Mouse (Mus musculus): ENCODE measurements around the gene Pyurf. TPM values are rescaled to one million over a fixed set of nuclear protein-coding genes. Genes with fewer than 3 reads are reported as not detected.

The Pyurf gene
- polyA plus RNA-seq, 2 experiments = 4.7 to 6.9 TPM

GRCm38 (mm10) chr6:57702743-57703499, 11.0 kb upstream of the Pyurf start:
- H3K27ac ChIP-seq = peak overlapping the region; percentile 78
- peak; percentile 99 for ATAC-seq (ENCODE audit: insufficient read depth)
- TF ChIP-seq EP300 (IDR thresholded peaks at IDR 0.05; ENCODE audit: low read depth) (peak; percentile 54), CTCF (IDR thresholded peaks at IDR 0.05; ENCODE audit: low read depth) (no peak)

GRCm38 (mm10) chr6:57702376-57702742, 10.5 kb upstream of the Pyurf start, which contains the start of gene Lancl2:
Gene Lancl2 (plus strand): TSS chr6:57702540.
- WGBS (ENCODE audit: insufficient replicate concordance) = 0% methylated on average over 10 of the region's 10 CpGs
- H3K36me3 ChIP-seq (replicated peaks; ENCODE audit: control insufficient read depth, insufficient read depth, low read depth) = no peaks in the 10 kb centered on the region
- no peaks in the 10 kb centered on the region for H3K27me3 ChIP-seq (ENCODE audit: control insufficient read depth, insufficient read depth, low read length)
- H3K4me2 ChIP-seq (ENCODE audit: low read depth) = peak within 1 kb of the TSS; percentile 92
- H3K9ac ChIP-seq (replicated peaks) = peak within 1 kb of the TSS; percentile 72
- TF ChIP-seq EP300 (IDR thresholded peaks at IDR 0.05; ENCODE audit: low read depth) (no peak), CTCF (IDR thresholded peaks at IDR 0.05; ENCODE audit: low read depth) (no peak)
- H3K9me3 ChIP-seq (ENCODE audit: control insufficient read depth, low read length) = no peaks in the 10 kb centered on the region
- DNase-seq (ENCODE audit: low read depth in 3 of 3, low spot score in 3 of 3) (no peak), ATAC-seq (ENCODE audit: insufficient read depth) (peak; percentile 24)
- peak within 1 kb of the TSS; percentile 64 to 80 for H3K4me3 ChIP-seq (ENCODE audit: insufficient read depth in 1 of 2, low read depth in 2 of 2, low read length in 2 of 2)
- peak within 1 kb of the TSS; percentile 78 for H3K27ac ChIP-seq
- peaks cover 10 to 12% of the 10 kb centered on the region in 2 experiments; a peak in 3 of 4 replicates for H3K4me1 ChIP-seq (replicated peaks; ENCODE audit: control insufficient read depth in 2 of 2, insufficient read depth in 2 of 2, low read length in 1 of 2)

More at GRCm38 (mm10) chr6:57702743-57703499, 11.0 kb upstream of the Pyurf start:
- Histone ChIP-seq H3K27me3 (ENCODE audit: control insufficient read depth, insufficient read depth, low read length) (no peaks in the 10 kb centered on the region), H3K36me3 (replicated peaks; ENCODE audit: control insufficient read depth, insufficient read depth, low read depth) (no peaks in the 10 kb centered on the region), H3K4me1 (replicated peaks; ENCODE audit: control insufficient read depth in 2 of 2, insufficient read depth in 2 of 2, low read length in 1 of 2) (peaks cover 10 to 12% of the 10 kb centered on the region in 2 experiments; a peak in 3 of 4 replicates), H3K4me2 (ENCODE audit: low read depth) (peak overlapping the region; percentile 92), H3K9ac (replicated peaks) (peak overlapping the region; percentile 72), H3K9me3 (ENCODE audit: control insufficient read depth, low read length) (no peaks in the 10 kb centered on the region), H3K4me3 (ENCODE audit: insufficient read depth in 1 of 2, low read depth in 2 of 2, low read length in 2 of 2) (peak overlapping the region; percentile 64 to 80)
- WGBS (ENCODE audit: insufficient replicate concordance) = under 1% methylated on average over 59 of the region's 59 CpGs
- peak; percentile 88 to 94 (median 90) for DNase-seq (ENCODE audit: low read depth in 3 of 3, low spot score in 3 of 3)

DNA sequence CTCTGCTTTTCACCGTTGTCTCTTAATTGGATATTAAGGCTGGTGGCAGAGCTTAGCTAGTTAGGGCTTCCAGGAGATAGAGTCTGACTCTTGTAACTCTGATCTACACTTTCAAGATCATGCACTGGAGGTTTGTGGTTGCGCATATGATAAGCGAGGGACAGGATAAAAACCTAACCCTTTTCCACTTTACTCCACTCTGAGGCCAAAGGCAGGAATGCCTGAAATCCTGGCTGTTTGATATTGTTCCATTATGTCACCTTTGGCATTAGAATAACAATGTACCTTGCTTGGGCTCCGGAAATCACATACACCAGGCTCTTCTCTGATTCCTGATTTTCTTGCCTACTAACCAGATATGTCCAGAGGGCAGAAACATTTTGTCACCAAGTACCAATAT, 9.8 kb upstream of the Pyurf start:
- Histone ChIP-seq H3K4me1 (replicated peaks; ENCODE audit: control insufficient read depth in 2 of 2, insufficient read depth in 2 of 2, low read length in 1 of 2) (peaks cover 10 to 12% of the 10 kb centered on the region in 2 experiments; a peak in 3 of 4 replicates), H3K9me3 (ENCODE audit: control insufficient read depth, low read length) (no peaks in the 10 kb centered on the region), H3K4me3 (ENCODE audit: insufficient read depth in 1 of 2, low read depth in 2 of 2, low read length in 2 of 2) (peak overlapping the region; percentile 6 to 64; a peak in 3 of 4 replicates), H3K9ac (replicated peaks) (no peak overlapping the region), H3K27me3 (ENCODE audit: control insufficient read depth, insufficient read depth, low read length) (no peaks in the 10 kb centered on the region), H3K4me2 (ENCODE audit: low read depth) (peak overlapping the region; percentile 92), H3K27ac (no peak overlapping the region), H3K36me3 (replicated peaks; ENCODE audit: control insufficient read depth, insufficient read depth, low read depth) (no peaks in the 10 kb centered on the region)
- 60% methylated on average over 4 of the region's 4 CpGs for WGBS (ENCODE audit: insufficient replicate concordance)
- ATAC-seq (ENCODE audit: insufficient read depth) (no peak), DNase-seq (ENCODE audit: low read depth in 3 of 3, low spot score in 3 of 3) (no peak)
- TF ChIP-seq EP300 (IDR thresholded peaks at IDR 0.05; ENCODE audit: low read depth) (no peak), CTCF (IDR thresholded peaks at IDR 0.05; ENCODE audit: low read depth) (no peak)

GRCm38 (mm10) chr6:57693116-57693515, 1.2 kb upstream of the Pyurf start:
- ATAC-seq (ENCODE audit: insufficient read depth) (no peak), DNase-seq (ENCODE audit: low read depth in 3 of 3, low spot score in 3 of 3) (no peak)
- Histone ChIP-seq H3K27ac (no peak overlapping the region), H3K9me3 (ENCODE audit: control insufficient read depth, low read length) (no peaks in the 10 kb centered on the region), H3K9ac (replicated peaks) (no peak overlapping the region), H3K36me3 (replicated peaks; ENCODE audit: control insufficient read depth, insufficient read depth, low read depth) (no peaks in the 10 kb centered on the region), H3K4me3 (ENCODE audit: insufficient read depth in 1 of 2, low read depth in 2 of 2, low read length in 2 of 2) (no peak overlapping the region), H3K4me1 (replicated peaks; ENCODE audit: control insufficient read depth in 2 of 2, insufficient read depth in 2 of 2, low read length in 1 of 2) (peaks cover 5 to 9% of the 10 kb centered on the region in 2 experiments; a peak in 3 of 4 replicates), H3K4me2 (ENCODE audit: low read depth) (no peak overlapping the region), H3K27me3 (ENCODE audit: control insufficient read depth, insufficient read depth, low read length) (no peaks in the 10 kb centered on the region)
- TF ChIP-seq CTCF (IDR thresholded peaks at IDR 0.05; ENCODE audit: low read depth) = no peak
- TF ChIP-seq EP300 (IDR thresholded peaks at IDR 0.05; ENCODE audit: low read depth) = no peak
- 76% methylated on average over 3 of the region's 3 CpGs for WGBS (ENCODE audit: insufficient replicate concordance)

DNA sequence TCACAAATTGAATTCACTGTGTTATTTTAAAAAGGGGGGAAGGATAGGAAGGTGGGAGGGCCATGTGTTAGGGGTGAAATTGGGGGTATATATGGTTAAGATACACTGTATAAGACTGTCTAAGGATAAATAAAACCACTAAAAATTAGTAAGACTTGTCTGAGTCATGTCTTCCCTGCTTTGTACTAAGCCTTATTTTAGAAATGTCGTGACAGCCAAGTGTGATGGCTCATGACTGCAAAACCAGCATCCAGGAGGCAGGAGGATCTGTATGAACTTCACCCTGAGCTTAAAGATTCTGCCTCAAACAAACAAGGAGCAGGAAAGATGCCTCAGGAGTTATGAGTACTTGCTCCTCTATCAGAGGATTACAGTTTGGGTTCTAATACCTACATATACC, 7.7 kb downstream of the Pyurf start:
- Histone ChIP-seq H3K27ac (no peak overlapping the region), H3K4me2 (ENCODE audit: low read depth) (no peak overlapping the region), H3K36me3 (replicated peaks; ENCODE audit: control insufficient read depth, insufficient read depth, low read depth) (no peaks in the 10 kb centered on the region), H3K4me1 (replicated peaks; ENCODE audit: control insufficient read depth in 2 of 2, insufficient read depth in 2 of 2, low read length in 1 of 2) (no peaks in the 10 kb centered on the region), H3K27me3 (ENCODE audit: control insufficient read depth, insufficient read depth, low read length) (no peaks in the 10 kb centered on the region), H3K9ac (replicated peaks) (no peak overlapping the region), H3K4me3 (ENCODE audit: insufficient read depth in 1 of 2, low read depth in 2 of 2, low read length in 2 of 2) (no peak overlapping the region), H3K9me3 (ENCODE audit: control insufficient read depth, low read length) (no peaks in the 10 kb centered on the region)
- no peak for TF ChIP-seq EP300 (IDR thresholded peaks at IDR 0.05; ENCODE audit: low read depth)
- no peak for TF ChIP-seq CTCF (IDR thresholded peaks at IDR 0.05; ENCODE audit: low read depth)
- ATAC-seq (ENCODE audit: insufficient read depth) = no peak
- no peak for DNase-seq (ENCODE audit: low read depth in 3 of 3, low spot score in 3 of 3)
- 68% methylated on average over 1 of the region's 1 CpGs for WGBS (ENCODE audit: insufficient replicate concordance)
